Mouse (Mus musculus): ENCODE results near the gene Isl2.

- TF ChIP-seq CTCF (IDR thresholded peaks at IDR 0.05; ENCODE audit: control insufficient read depth, insufficient read depth, insufficient read length) (no peak), MYOG (IDR thresholded peaks at IDR 0.05; ENCODE audit: control insufficient read depth, extremely low read depth, insufficient read length) (no peak), CEBPB (IDR thresholded peaks at IDR 0.05; ENCODE audit: low read depth) (no peak), USF1 (IDR thresholded peaks at IDR 0.05; ENCODE audit: low read depth) (no peak), MAX (IDR thresholded peaks at IDR 0.05) (no peak), MYOD1 (IDR thresholded peaks at IDR 0.05; ENCODE audit: control insufficient read depth, insufficient read length, low read depth) (no peak)
Observed at GRCm38 (mm10) chr9:55545556-55546175, 7.2 kb downstream of the Isl2 start.
